Mouse (Mus musculus) heart, adult 11 months (tissue): ENCODE data around the gene Mcts1.

ENCODE experiments used
- DNase-seq: peaks from one replicate; pipeline ENCODE4 v3.0.0; 2022

The Mcts1 gene

GRCm38 (mm10) chrX:38600177-38600994 is at the start of gene Mcts1:
Mcts1 (plus strand) TSS chrX:38600578.
- DNase-seq = peak; percentile 98

GRCm38 (mm10) chrX:38553255-38553654 is 47.1 kb upstream of the Mcts1 start:
- DNase-seq = no peak

- DNase-seq = peak; percentile 88
These were observed 36.3 kb upstream of the Mcts1 start for GRCm38 (mm10) chrX:38563941-38564541.

- DNase-seq = peak; percentile 99
These were observed 35.7 kb upstream of the Mcts1 start for GRCm38 (mm10) chrX:38564542-38565175.

- no peak for DNase-seq
These were observed 35.2 kb upstream of the Mcts1 start for GRCm38 (mm10) chrX:38565176-38565542.

GRCm38 (mm10) chrX:38566521-38567205 is 33.7 kb upstream of the Mcts1 start:
- no peak for DNase-seq

- peak; percentile 98 for DNase-seq
These were observed 24.3 kb upstream of the Mcts1 start, which contains the start of gene Cul4b for GRCm38 (mm10) chrX:38576078-38576477. Cul4b (minus strand) TSS chrX:38576196.

- DNase-seq = no peak
These were observed 19.2 kb upstream of the Mcts1 start for GRCm38 (mm10) chrX:38581140-38581539.

- DNase-seq = no peak
These were observed 17.1 kb upstream of the Mcts1 start for GRCm38 (mm10) chrX:38583261-38583660.

- DNase-seq = no peak
These were observed 10.6 kb upstream of the Mcts1 start for GRCm38 (mm10) chrX:38589827-38590226.

GRCm38 (mm10) chrX:38591749-38592148 is 8.6 kb upstream of the Mcts1 start:
- DNase-seq = no peak

GRCm38 (mm10) chrX:38593180-38593889 is 7.0 kb upstream of the Mcts1 start:
- DNase-seq = no peak

- DNase-seq = peak; percentile 92
These were observed 604 bp downstream of the Mcts1 start for GRCm38 (mm10) chrX:38600995-38601369.

GRCm38 (mm10) chrX:38634801-38635637 is 34.6 kb downstream of the Mcts1 start, which contains the start of gene C1galt1c1:
C1galt1c1 (minus strand) TSS chrX:38635087.
- peak; percentile 99 for DNase-seq

GRCm38 (mm10) chrX:38635638-38635931 is 35.2 kb downstream of the Mcts1 start:
- DNase-seq = no peak

GRCm38 (mm10) chrX:38641435-38641834 is 41.1 kb downstream of the Mcts1 start:
- peak; percentile 37 for DNase-seq

- DNase-seq = peak; percentile 24
These were observed 41.8 kb downstream of the Mcts1 start for GRCm38 (mm10) chrX:38642183-38642582.

- DNase-seq = peak; percentile 19
These were observed 50.1 kb downstream of the Mcts1 start for GRCm38 (mm10) chrX:38650404-38651039.

- DNase-seq = no peak
These were observed 50.8 kb downstream of the Mcts1 start for GRCm38 (mm10) chrX:38651167-38651566.

- no peak for DNase-seq
These were observed 52.8 kb downstream of the Mcts1 start for GRCm38 (mm10) chrX:38653181-38653580.

GRCm38 (mm10) chrX:38654681-38655080 is 54.3 kb downstream of the Mcts1 start:
- peak; percentile 41 for DNase-seq
